8 mouse cellular contexts compared by ENCODE assay signal in genomic region chr6:8209866-8210186, GRCm38 (mm10). TPM values are rescaled to one million over a fixed set of nuclear protein-coding genes. Genes with fewer than 3 reads are reported as not detected.
DNase-seq lines count a peak whose midpoint lies in the region; ATAC-seq and TF ChIP-seq lines count a peak whose summit lies in the region.

No protein-coding gene starts in this region.

- 14% methylated on average over 10 of the region's 10 CpGs for WGBS in hindbrain, embryonic 10.5 days
- 7% methylated on average over 10 of the region's 10 CpGs for WGBS in lung, postnatal 0 days

- DNase-seq in left cerebral cortex, postnatal 4 days: peak; percentile 21
- DNase-seq in left cerebral cortex, adult 18-20 months (ENCODE audit: low spot score in 2 of 2): no peak
- DNase-seq in hindbrain, embryonic 10.5 days (ENCODE audit: low spot score): no peak
- no peak for DNase-seq in lung, postnatal 0 days (ENCODE audit: low spot score)
- DNase-seq in ovary, postnatal 36 days (ENCODE audit: low spot score): no peak
- no peak for DNase-seq in ovary, adult 18-20 months (ENCODE audit: low spot score)
- no peak for DNase-seq in spleen, adult 18-20 months

- no peak for TF ChIP-seq POLR2A in cortical plate, adult 2 months (IDR thresholded peaks at IDR 0.05; ENCODE audit: extremely low read depth, insufficient read depth, low read length)

- H3K27ac ChIP-seq in cortical plate, adult 2 months (ENCODE audit: insufficient read depth, low read length): peak overlapping the region; percentile 97; the same call in 1 of the 2 replicates
- peak overlapping the region; percentile 98 for H3K27ac ChIP-seq in hindbrain, embryonic 10.5 days
- peak overlapping the region; percentile 97 for H3K27ac ChIP-seq in lung, postnatal 0 days (ENCODE audit: low read length)

- TF ChIP-seq EP300 in lung, postnatal 0 days (IDR thresholded peaks at IDR 0.05): no peak

- TF ChIP-seq CTCF in cortical plate, adult 2 months (IDR thresholded peaks at IDR 0.05; ENCODE audit: extremely low read depth, insufficient read depth, low read length): no peak
- no peak for TF ChIP-seq CTCF in lung, postnatal 0 days (IDR thresholded peaks at IDR 0.05)

- no peaks in the 10 kb centered on the region; the same call in 1 of the 2 replicates for H3K4me1 ChIP-seq in cortical plate, adult 2 months (ENCODE audit: control insufficient read depth, insufficient read depth, low read length)
- H3K4me1 ChIP-seq in hindbrain, embryonic 10.5 days (replicated peaks): peaks cover 11% of the 10 kb centered on the region
- peaks cover 8% of the 10 kb centered on the region; the same call in 1 of the 2 replicates for H3K4me1 ChIP-seq in lung, postnatal 0 days (ENCODE audit: insufficient read depth, low read depth, low read length)

- peak overlapping the region; percentile 54 for H3K4me3 ChIP-seq in cortical plate, adult 2 months (ENCODE audit: insufficient read depth, low read length)
- peak overlapping the region; percentile 80 for H3K4me3 ChIP-seq in hindbrain, embryonic 10.5 days
- peak overlapping the region; percentile 80 for H3K4me3 ChIP-seq in lung, postnatal 0 days (ENCODE audit: low read depth, low read length)

- peak overlapping the region; percentile 75 for H3K4me2 ChIP-seq in lung, postnatal 0 days (replicated peaks; ENCODE audit: low read depth, low read length)

- no peaks in the 10 kb centered on the region for H3K27me3 ChIP-seq in hindbrain, embryonic 10.5 days (ENCODE audit: insufficient read depth, poor library complexity, severe bottlenecking)
- no peaks in the 10 kb centered on the region for H3K27me3 ChIP-seq in lung, postnatal 0 days (replicated peaks; ENCODE audit: insufficient read depth, low read length)

- peak overlapping the region; percentile 88 for H3K9ac ChIP-seq in lung, postnatal 0 days (replicated peaks; ENCODE audit: low read depth)

- intact Hi-C loops in left cerebral cortex, postnatal 4 days (cut with DNase I): no loop called here

- no peak for ATAC-seq in lung, postnatal 0 days

- H3K36me3 ChIP-seq in hindbrain, embryonic 10.5 days: peaks cover 10% of the 10 kb centered on the region
- H3K36me3 ChIP-seq in lung, postnatal 0 days (ENCODE audit: insufficient read depth, low read length): no peaks in the 10 kb centered on the region

- no peaks in the 10 kb centered on the region for H3K9me3 ChIP-seq in hindbrain, embryonic 10.5 days
- H3K9me3 ChIP-seq in lung, postnatal 0 days (ENCODE audit: low read length): no peaks in the 10 kb centered on the region

RNA-seq across cellular contexts. Expression of gene Mios, which starts 0.8 kb away (rescaled TPM):
- 10 to 100 TPM; 34.8 to 35.4 TPM for total RNA-seq in left cerebral cortex, postnatal 4 days (2021)
- total RNA-seq in left cerebral cortex, adult 18-20 months (2021): 10 to 100 TPM; 23.1 to 25.2 TPM
- polyA plus RNA-seq in cortical plate, adult 2 months (2012; rRNA removed): 9.6 and 10.7 TPM in 2 replicates
- polyA plus RNA-seq in hindbrain, embryonic 10.5 days (2016; fragmentation: Nextera tagmentation; extraction: Ambion mirVana): 19.9 and 23.3 TPM in 2 replicates
- polyA plus RNA-seq in lung, postnatal 0 days (2015; fragmentation: Nextera tagmentation; extraction: Ambion mirVana): 14.2 and 14.4 TPM in 2 replicates

RNA-seq across cellular contexts. Expression of gene Col28a1, which starts 17.4 kb away (rescaled TPM):
- under 1 TPM; 0.70 to 0.82 TPM for total RNA-seq in left cerebral cortex, postnatal 4 days (2021)
- under 1 TPM; 0.45 to 0.49 TPM for total RNA-seq in left cerebral cortex, adult 18-20 months (2021)
- polyA plus RNA-seq in cortical plate, adult 2 months (2012; rRNA removed): 0.77 and 1.1 TPM in 2 replicates
- 0.07 and 0.18 TPM in 2 replicates for polyA plus RNA-seq in hindbrain, embryonic 10.5 days (2016; fragmentation: Nextera tagmentation; extraction: Ambion mirVana)
- polyA plus RNA-seq in lung, postnatal 0 days (2015; fragmentation: Nextera tagmentation; extraction: Ambion mirVana): 0.75 and 1.2 TPM in 2 replicates

RNA-seq across cellular contexts. Expression of gene Rpa3, which starts 49.1 kb away (rescaled TPM):
- 10 to 100 TPM; 16.0 to 23.0 TPM for total RNA-seq in left cerebral cortex, postnatal 4 days (2021)
- total RNA-seq in left cerebral cortex, adult 18-20 months (2021): 10 to 100 TPM; 16.1 to 16.2 TPM
- 18.7 and 19.6 TPM in 2 replicates for polyA plus RNA-seq in cortical plate, adult 2 months (2012; rRNA removed)
- 175 and 185 TPM in 2 replicates for polyA plus RNA-seq in hindbrain, embryonic 10.5 days (2016; fragmentation: Nextera tagmentation; extraction: Ambion mirVana)
- polyA plus RNA-seq in lung, postnatal 0 days (2015; fragmentation: Nextera tagmentation; extraction: Ambion mirVana): 89.1 and 89.6 TPM in 2 replicates

RNA-seq across cellular contexts. Expression of gene Umad1, which starts 49.3 kb away (rescaled TPM):
- 10 to 100 TPM; 27.3 to 27.7 TPM for total RNA-seq in left cerebral cortex, postnatal 4 days (2021)
- total RNA-seq in left cerebral cortex, adult 18-20 months (2021): 10 to 100 TPM; 44.8 to 45.6 TPM
- 40.2 and 41.3 TPM in 2 replicates for polyA plus RNA-seq in cortical plate, adult 2 months (2012; rRNA removed)
- polyA plus RNA-seq in hindbrain, embryonic 10.5 days (2016; fragmentation: Nextera tagmentation; extraction: Ambion mirVana): 21.4 and 22.7 TPM in 2 replicates
- 17.6 and 21.0 TPM in 2 replicates for polyA plus RNA-seq in lung, postnatal 0 days (2015; fragmentation: Nextera tagmentation; extraction: Ambion mirVana)

RNA-seq across cellular contexts. Expression of gene Gm45062, which starts 49.4 kb away (rescaled TPM):
- 1 to 10 TPM; 5.1 to 6.4 TPM for total RNA-seq in left cerebral cortex, postnatal 4 days (2021)
- 1 to 10 TPM; 4.8 to 8.7 TPM for total RNA-seq in left cerebral cortex, adult 18-20 months (2021)
- polyA plus RNA-seq in cortical plate, adult 2 months (2012; rRNA removed): 21.9 and 22.5 TPM in 2 replicates
- polyA plus RNA-seq in hindbrain, embryonic 10.5 days (2016; fragmentation: Nextera tagmentation; extraction: Ambion mirVana): 8.0 and 9.1 TPM in 2 replicates
- 2.1 and 3.3 TPM in 2 replicates for polyA plus RNA-seq in lung, postnatal 0 days (2015; fragmentation: Nextera tagmentation; extraction: Ambion mirVana)
